Mouse (Mus musculus) liver, adult 2 months (tissue): ENCODE measurements at regions not wholly inside any gene's neighbourhood (a gene's known extent, or its start where the extent isn't known, plus 50 kb on each side); places are given as distances from the start of the nearest gene placed in this dataset.

Experiments
- CTCF ChIP-seq: fragments of 200-500 bp; IDR thresholded peaks from 2 replicates; pipeline ENCODE4 v1.5.1; 2011; ENCODE audit warnings: low read depth, low read length, control low read depth
- POLR2A ChIP-seq: fragments of 200-500 bp; IDR thresholded peaks from 2 replicates; pipeline ENCODE4 v1.6.1; 2011; ENCODE audit warnings: low read length, control low read depth; ENCODE audit not compliant: insufficient read depth; ENCODE audit errors: extremely low read depth

- TF ChIP-seq CTCF (no peak), POLR2A (no peak)
Measured at GRCm38 (mm10) chr1:125495320-125496083, 60.0 kb upstream of the Actr3 start.
